Mouse (Mus musculus): ENCODE results near the gene Slit3.

DNA sequence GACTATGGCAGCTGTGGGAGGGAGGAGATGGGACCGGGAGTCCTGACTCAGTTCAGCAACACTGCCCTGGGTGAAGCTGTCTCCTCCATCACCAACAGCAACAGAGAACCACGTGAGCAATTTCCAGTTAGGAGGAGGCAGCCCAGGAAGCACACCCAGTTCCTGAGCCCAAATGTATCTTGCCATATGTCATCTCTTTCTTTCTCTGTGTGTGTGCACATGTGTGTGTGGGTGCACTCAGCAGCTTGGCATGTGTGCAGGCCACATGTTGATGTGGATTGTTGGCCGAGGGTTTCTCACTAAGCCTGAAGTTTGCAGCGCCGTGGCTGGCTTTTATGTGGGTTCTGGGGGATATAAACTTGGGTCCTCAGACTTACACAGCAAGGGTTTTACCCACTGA, 559.0 kb downstream of the Slit3 start:
- no peak for TF ChIP-seq CTCF (IDR thresholded peaks at IDR 0.05)
- TF ChIP-seq EP300 (IDR thresholded peaks at IDR 0.05), result no peak

Data from lung, postnatal 0 days (tissue).